Mouse (Mus musculus) G1E (cell line): ENCODE results near the gene Supt5.

Experiments used
- CTCF ChIP-seq: IDR thresholded peaks from 2 replicates; pipeline ENCODE4 v1.5.1; 2012; ENCODE audit warnings: low read depth, low read length, inconsistent platforms, mixed read lengths
- TAL1 ChIP-seq: conservative IDR thresholded peaks from 2 replicates; pipeline ENCODE4 v1.6.1; 2012; ENCODE audit warnings: low read depth, low read length, inconsistent platforms, mixed read lengths

DNA sequence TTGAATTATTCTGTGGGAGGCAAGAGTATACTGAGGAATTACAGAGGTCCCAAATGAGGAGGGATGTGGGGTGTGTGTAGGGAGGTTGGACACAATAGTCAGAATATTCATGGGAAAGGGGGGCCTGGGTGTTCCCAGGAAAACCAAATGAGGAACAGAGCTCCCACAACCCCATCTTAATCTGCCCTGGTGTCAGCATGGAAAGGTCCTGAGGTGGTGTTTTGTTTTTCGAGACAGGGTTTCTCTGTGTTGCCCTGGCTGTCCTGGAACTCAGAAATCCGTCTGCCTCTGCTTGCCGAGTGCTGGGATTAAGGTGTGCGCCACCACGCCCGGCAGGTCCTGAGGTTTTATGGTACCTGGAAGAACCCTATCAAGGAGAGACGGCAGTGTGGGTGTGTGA lies 19.9 kb upstream of the Supt5 start:
- TF ChIP-seq CTCF (no peak), TAL1 (no peak)
